Mouse (Mus musculus): ENCODE measurements around the gene Pradc1.

The Pradc1 gene

DNA sequence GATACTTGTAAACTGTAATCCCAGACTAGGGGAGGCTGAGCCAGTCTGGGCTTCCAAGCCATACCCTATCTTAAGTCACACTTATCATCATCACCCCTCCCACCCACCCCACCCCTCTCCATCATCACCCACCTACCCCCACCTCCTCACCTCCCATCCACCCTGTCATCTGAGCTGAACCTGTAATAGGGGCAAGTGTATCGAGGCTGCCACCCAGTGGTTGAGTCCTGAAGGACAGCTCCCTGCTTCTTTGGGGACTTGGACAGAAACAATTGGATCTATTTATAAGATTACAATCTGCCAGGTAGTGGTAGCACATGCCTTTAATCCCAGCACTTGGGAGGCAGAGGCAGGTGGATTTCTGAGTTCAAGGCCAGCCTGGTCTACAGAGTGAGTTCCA lies 54.6 kb downstream of the Pradc1 start:
- no peak for DNase-seq (ENCODE audit: low read depth, low spot score)
